Mouse (Mus musculus): ENCODE measurements around the gene Zbtb9.

GRCm38 (mm10) chr17:27018555-27019196 is 45.7 kb downstream of the Zbtb9 start:
- TF ChIP-seq HCFC1 (IDR thresholded peaks at IDR 0.05; ENCODE audit: borderline replicate concordance, insufficient read depth, low read length) (no peak), ZNF384 (IDR thresholded peaks at IDR 0.05; ENCODE audit: low read depth, low read length) (no peak), CHD2 (IDR thresholded peaks at IDR 0.05; ENCODE audit: low read depth, low read length) (no peak), MAFK (IDR thresholded peaks at IDR 0.05; ENCODE audit: insufficient read depth, low read depth, low read length) (no peak), ZC3H11A (IDR thresholded peaks at IDR 0.05; ENCODE audit: borderline replicate concordance, low read depth, low read length) (no peak)

Data from ES-E14 (cell line).